Mouse (Mus musculus) c-Kit-positive CD71-positive TER-119-positive erythroid progenitor cells, embryonic 14.5 days (primary cell): Measurements from ENCODE around the gene Bivm.

Experiments
- DNase-seq: peaks from one replicate; pipeline ENCODE4 v3.0.0-alpha.2; 2013; ENCODE audit warnings: low spot score

Bivm gene

GRCm38 (mm10) chr1:44173903-44174302 is 55.1 kb downstream of the Bivm start:
- DNase-seq, result no peak

- DNase-seq, result no peak
Observed at GRCm38 (mm10) chr1:44178086-44178485, 59.3 kb downstream of the Bivm start.

GRCm38 (mm10) chr1:44186396-44186795 is 67.6 kb downstream of the Bivm start:
- no peak for DNase-seq
